Mouse (Mus musculus): Measurements from ENCODE around the gene Dapl1. TPM values are rescaled to one million over a fixed set of nuclear protein-coding genes. Genes with fewer than 3 reads are reported as not detected.

Dapl1 gene
- polyA plus RNA-seq, 1 experiment from 2014 or later = 4.9 TPM

DNA sequence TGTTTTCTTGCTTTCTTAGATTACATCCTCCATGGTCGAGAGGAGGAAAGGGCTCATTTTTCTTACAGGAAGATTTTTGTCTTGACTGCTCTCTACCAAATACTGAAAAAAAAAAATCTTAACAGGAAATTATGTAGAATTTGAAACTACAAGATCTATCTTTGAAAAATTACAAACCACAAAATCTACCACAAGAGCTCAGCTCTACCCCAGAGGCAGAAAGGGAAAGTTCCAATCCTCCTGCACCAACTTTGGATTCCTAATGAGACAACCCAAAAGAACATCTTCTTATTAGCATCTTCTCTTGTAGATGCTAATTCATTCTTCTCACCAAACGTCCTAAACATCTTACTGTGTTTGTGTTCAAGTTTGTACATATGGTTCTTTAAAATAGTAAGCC is 3.8 kb downstream of the Dapl1 start:
- no peak overlapping the region for H3K4me3 ChIP-seq (ENCODE audit: low read length)
- WGBS = 69% methylated on average over 2 of the region's 2 CpGs
- H3K27ac ChIP-seq (ENCODE audit: low read depth, low read length) = no peak overlapping the region
- no peaks in the 10 kb centered on the region for H3K36me3 ChIP-seq (ENCODE audit: control insufficient read depth, insufficient read depth, low read length)
- H3K4me1 ChIP-seq (ENCODE audit: control insufficient read depth, insufficient read depth, low read length) = peaks cover 14% of the 10 kb centered on the region; the same call in 1 of the 2 replicates
- no peak for ATAC-seq (ENCODE audit: low FRiP score, low TSS enrichment)
- H3K27me3 ChIP-seq (ENCODE audit: control insufficient read depth, insufficient read depth, low read length) = no peaks in the 10 kb centered on the region
- H3K4me2 ChIP-seq (replicated peaks; ENCODE audit: low read depth, low read length) = no peak overlapping the region
- no peaks in the 10 kb centered on the region for H3K9me3 ChIP-seq (ENCODE audit: control insufficient read depth, low read length)
- H3K9ac ChIP-seq (ENCODE audit: low read depth, low read length) = no peak overlapping the region

DNA sequence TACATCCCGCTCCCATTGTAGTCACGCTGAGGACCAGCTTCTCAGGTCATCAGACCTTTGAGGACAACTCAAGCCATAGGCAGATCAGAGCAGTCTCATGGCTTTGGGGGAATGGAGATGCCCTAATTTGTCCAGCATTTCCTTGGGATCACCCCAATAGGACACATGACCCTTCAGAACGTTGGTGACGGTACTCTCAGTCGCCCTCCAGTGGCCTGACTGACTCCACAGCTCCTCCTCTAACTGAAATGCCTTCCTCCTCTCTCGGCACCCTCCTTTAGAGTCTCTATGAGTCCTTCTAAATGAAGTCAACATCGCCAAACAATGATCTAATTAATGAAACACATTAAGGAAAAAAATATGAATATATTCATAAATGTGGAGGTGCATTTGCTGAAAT is 5.9 kb downstream of the Dapl1 start:
- Histone ChIP-seq H3K27ac (ENCODE audit: low read depth, low read length) (no peak overlapping the region), H3K36me3 (ENCODE audit: control insufficient read depth, insufficient read depth, low read length) (no peaks in the 10 kb centered on the region), H3K4me1 (ENCODE audit: control insufficient read depth, insufficient read depth, low read length) (peaks cover 10% of the 10 kb centered on the region; the same call in 1 of the 2 replicates), H3K9me3 (ENCODE audit: control insufficient read depth, low read length) (no peaks in the 10 kb centered on the region), H3K4me3 (ENCODE audit: low read length) (no peak overlapping the region), H3K9ac (ENCODE audit: low read depth, low read length) (no peak overlapping the region), H3K27me3 (ENCODE audit: control insufficient read depth, insufficient read depth, low read length) (no peaks in the 10 kb centered on the region), H3K4me2 (replicated peaks; ENCODE audit: low read depth, low read length) (no peak overlapping the region)
- ATAC-seq (ENCODE audit: low FRiP score, low TSS enrichment) = no peak
- WGBS = 81% methylated on average over 7 of the region's 7 CpGs

- Histone ChIP-seq H3K9ac (ENCODE audit: low read depth, low read length) (no peak overlapping the region), H3K36me3 (ENCODE audit: control insufficient read depth, insufficient read depth, low read length) (no peaks in the 10 kb centered on the region), H3K4me1 (ENCODE audit: control insufficient read depth, insufficient read depth, low read length) (peaks cover 9% of the 10 kb centered on the region; the same call in 1 of the 2 replicates), H3K9me3 (ENCODE audit: control insufficient read depth, low read length) (no peaks in the 10 kb centered on the region), H3K27me3 (ENCODE audit: control insufficient read depth, insufficient read depth, low read length) (no peaks in the 10 kb centered on the region), H3K27ac (ENCODE audit: low read depth, low read length) (no peak overlapping the region), H3K4me3 (ENCODE audit: low read length) (no peak overlapping the region), H3K4me2 (replicated peaks; ENCODE audit: low read depth, low read length) (no peak overlapping the region)
- 41% methylated on average over 13 of the region's 13 CpGs for WGBS
- no peak for ATAC-seq (ENCODE audit: low FRiP score, low TSS enrichment)
Measured at GRCm38 (mm10) chr2:59493445-59494085, 9.1 kb downstream of the Dapl1 start.

- H3K4me2 ChIP-seq (replicated peaks; ENCODE audit: low read depth, low read length) = no peak overlapping the region
- no peak for ATAC-seq (ENCODE audit: low FRiP score, low TSS enrichment)
Measured at GRCm38 (mm10) chr2:59499146-59499545, 14.7 kb downstream of the Dapl1 start.

DNA sequence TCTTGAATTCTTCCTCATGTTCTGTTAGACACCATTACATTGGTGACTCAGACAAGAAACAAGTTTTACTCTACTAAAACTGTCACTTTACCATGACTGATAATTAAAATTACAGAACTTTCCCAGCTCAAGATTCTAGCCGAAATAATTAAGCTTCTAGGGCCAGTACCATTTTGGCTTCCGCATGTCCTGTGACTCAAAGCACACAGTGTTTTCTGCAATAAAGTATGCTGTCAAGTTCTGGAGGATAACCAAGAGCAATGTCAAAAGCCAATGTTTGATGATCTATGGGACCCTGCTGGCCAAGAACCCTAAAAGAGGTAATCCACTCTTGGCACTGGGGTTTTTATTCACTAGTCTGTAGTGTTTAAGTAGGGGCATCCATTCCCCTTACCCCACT is 15.3 kb downstream of the Dapl1 start:
- H3K27ac ChIP-seq (ENCODE audit: low read depth, low read length) = no peak overlapping the region
- no peaks in the 10 kb centered on the region for H3K27me3 ChIP-seq (ENCODE audit: control insufficient read depth, insufficient read depth, low read length)
- H3K9ac ChIP-seq (ENCODE audit: low read depth, low read length) = no peak overlapping the region
- WGBS = 53% methylated on average over 2 of the region's 2 CpGs
- no peak overlapping the region for H3K4me3 ChIP-seq (ENCODE audit: low read length)
- no peaks in the 10 kb centered on the region for H3K36me3 ChIP-seq (ENCODE audit: control insufficient read depth, insufficient read depth, low read length)
- H3K4me1 ChIP-seq (ENCODE audit: control insufficient read depth, insufficient read depth, low read length) = peaks cover 13% of the 10 kb centered on the region; the same call in 1 of the 2 replicates
- no peak overlapping the region for H3K4me2 ChIP-seq (replicated peaks; ENCODE audit: low read depth, low read length)
- no peaks in the 10 kb centered on the region for H3K9me3 ChIP-seq (ENCODE audit: control insufficient read depth, low read length)
- ATAC-seq (ENCODE audit: low FRiP score, low TSS enrichment) = no peak

More at GRCm38 (mm10) chr2:59499146-59499545, 14.7 kb downstream of the Dapl1 start:
- Histone ChIP-seq H3K4me1 (ENCODE audit: control insufficient read depth, insufficient read depth, low read length) (peaks cover 13% of the 10 kb centered on the region; the same call in 1 of the 2 replicates), H3K9ac (ENCODE audit: low read depth, low read length) (no peak overlapping the region), H3K27me3 (ENCODE audit: control insufficient read depth, insufficient read depth, low read length) (no peaks in the 10 kb centered on the region), H3K9me3 (ENCODE audit: control insufficient read depth, low read length) (no peaks in the 10 kb centered on the region), H3K27ac (ENCODE audit: low read depth, low read length) (no peak overlapping the region), H3K36me3 (ENCODE audit: control insufficient read depth, insufficient read depth, low read length) (no peaks in the 10 kb centered on the region), H3K4me3 (ENCODE audit: low read length) (no peak overlapping the region)
- WGBS = 79% methylated on average over 8 of the region's 8 CpGs

DNA sequence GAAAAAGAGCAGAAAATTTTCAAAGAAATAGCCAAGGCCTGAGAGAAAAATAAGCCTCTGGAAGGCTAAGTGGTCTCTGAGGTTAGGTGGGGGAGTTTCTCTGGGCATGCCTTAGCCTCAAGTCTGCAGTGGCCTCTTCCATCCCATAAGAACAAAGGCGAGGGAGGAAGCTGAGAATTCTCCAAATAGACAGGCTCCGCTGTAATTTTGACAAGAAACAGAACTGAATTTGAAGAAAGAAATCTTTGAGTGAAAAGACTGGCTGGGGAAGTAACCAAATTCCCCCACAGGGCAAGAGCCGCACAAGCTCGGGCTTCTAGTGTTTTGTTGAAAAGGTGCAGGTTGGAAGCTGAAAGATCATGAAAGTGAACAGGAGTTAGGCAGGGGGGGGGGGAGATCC is 24.6 kb downstream of the Dapl1 start:
- Histone ChIP-seq H3K4me3 (ENCODE audit: low read length) (no peak overlapping the region), H3K27ac (ENCODE audit: low read depth, low read length) (no peak overlapping the region), H3K27me3 (ENCODE audit: control insufficient read depth, insufficient read depth, low read length) (no peaks in the 10 kb centered on the region), H3K4me2 (replicated peaks; ENCODE audit: low read depth, low read length) (no peak overlapping the region), H3K9me3 (ENCODE audit: control insufficient read depth, low read length) (0 out of 2 replicates have a peak, but pooled peaks cover 2% of the 10 kb centered on the region), H3K9ac (ENCODE audit: low read depth, low read length) (no peak overlapping the region), H3K4me1 (ENCODE audit: control insufficient read depth, insufficient read depth, low read length) (peaks cover 5% of the 10 kb centered on the region; the same call in 1 of the 2 replicates), H3K36me3 (ENCODE audit: control insufficient read depth, insufficient read depth, low read length) (no peaks in the 10 kb centered on the region)
- ATAC-seq (ENCODE audit: low FRiP score, low TSS enrichment) = no peak
- 64% methylated on average over 4 of the region's 4 CpGs for WGBS

- 0 out of 2 replicates have a peak, but pooled peaks cover 2% of the 10 kb centered on the region for H3K9me3 ChIP-seq (ENCODE audit: control insufficient read depth, low read length)
- H3K4me1 ChIP-seq (ENCODE audit: control insufficient read depth, insufficient read depth, low read length) = peaks cover 5% of the 10 kb centered on the region; the same call in 1 of the 2 replicates
- no peak overlapping the region for H3K27ac ChIP-seq (ENCODE audit: low read depth, low read length)
- WGBS = 48% methylated on average over 9 of the region's 9 CpGs
- ATAC-seq (ENCODE audit: low FRiP score, low TSS enrichment) = peak; percentile 55; the same call in 1 of the 2 replicates
- H3K9ac ChIP-seq (ENCODE audit: low read depth, low read length) = no peak overlapping the region
- no peaks in the 10 kb centered on the region for H3K27me3 ChIP-seq (ENCODE audit: control insufficient read depth, insufficient read depth, low read length)
- no peak overlapping the region for H3K4me3 ChIP-seq (ENCODE audit: low read length)
- H3K36me3 ChIP-seq (ENCODE audit: control insufficient read depth, insufficient read depth, low read length) = no peaks in the 10 kb centered on the region
- no peak overlapping the region for H3K4me2 ChIP-seq (replicated peaks; ENCODE audit: low read depth, low read length)
Measured at GRCm38 (mm10) chr2:59510416-59510815, 26.0 kb downstream of the Dapl1 start.

DNA sequence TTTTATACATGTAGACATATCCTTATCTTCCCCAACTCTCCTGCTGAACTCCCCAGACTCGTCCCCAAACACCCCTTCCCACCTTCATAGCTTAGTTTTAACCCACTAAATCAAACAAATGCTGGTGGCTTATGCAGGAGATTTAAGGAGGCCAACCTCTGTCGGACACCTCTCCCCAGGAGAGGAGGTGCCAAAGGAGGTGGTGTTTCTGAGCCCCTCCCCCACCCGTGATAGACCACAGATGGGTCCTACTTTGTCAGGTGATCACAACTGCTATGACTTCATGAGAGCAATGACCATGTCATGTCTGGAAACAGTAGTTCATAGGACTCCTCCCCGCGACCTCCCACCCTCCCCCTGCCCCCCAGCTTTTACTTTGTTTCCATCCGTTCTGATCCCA is 26.4 kb downstream of the Dapl1 start:
- Histone ChIP-seq H3K4me1 (ENCODE audit: control insufficient read depth, insufficient read depth, low read length) (peaks cover 5% of the 10 kb centered on the region; the same call in 1 of the 2 replicates), H3K27ac (ENCODE audit: low read depth, low read length) (no peak overlapping the region), H3K27me3 (ENCODE audit: control insufficient read depth, insufficient read depth, low read length) (no peaks in the 10 kb centered on the region), H3K4me2 (replicated peaks; ENCODE audit: low read depth, low read length) (no peak overlapping the region), H3K36me3 (ENCODE audit: control insufficient read depth, insufficient read depth, low read length) (no peaks in the 10 kb centered on the region), H3K4me3 (ENCODE audit: low read length) (no peak overlapping the region), H3K9ac (ENCODE audit: low read depth, low read length) (no peak overlapping the region), H3K9me3 (ENCODE audit: control insufficient read depth, low read length) (0 out of 2 replicates have a peak, but pooled peaks cover 2% of the 10 kb centered on the region)
- 59% methylated on average over 6 of the region's 6 CpGs for WGBS
- no peak for ATAC-seq (ENCODE audit: low FRiP score, low TSS enrichment)

DNA sequence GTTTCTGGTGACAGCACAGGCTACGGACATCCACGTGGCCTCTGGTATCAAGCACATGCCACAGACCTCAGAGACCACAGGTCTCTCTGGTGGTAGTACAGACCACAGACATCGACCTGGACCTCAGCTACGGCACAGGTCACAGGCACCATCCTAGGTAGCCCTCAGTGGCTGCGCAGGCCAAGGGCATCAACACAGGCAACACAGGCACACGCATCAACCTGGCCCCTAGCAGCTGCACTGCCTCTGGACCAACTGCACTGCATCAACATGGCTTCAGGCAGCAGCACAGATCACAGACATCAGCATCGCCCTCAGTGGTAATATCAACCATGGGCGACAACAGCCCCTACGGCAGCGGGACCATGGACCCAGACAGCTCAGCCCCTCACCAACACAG is 36.2 kb downstream of the Dapl1 start:
- no peak overlapping the region for H3K9ac ChIP-seq (ENCODE audit: low read depth, low read length)
- H3K27me3 ChIP-seq (ENCODE audit: control insufficient read depth, insufficient read depth, low read length) = no peaks in the 10 kb centered on the region
- peaks cover 10% of the 10 kb centered on the region; the same call in 1 of the 2 replicates for H3K4me1 ChIP-seq (ENCODE audit: control insufficient read depth, insufficient read depth, low read length)
- H3K9me3 ChIP-seq (ENCODE audit: control insufficient read depth, low read length) = no peaks in the 10 kb centered on the region
- H3K4me3 ChIP-seq (ENCODE audit: low read length) = no peak overlapping the region
- 93% methylated on average over 10 of the region's 10 CpGs for WGBS
- H3K36me3 ChIP-seq (ENCODE audit: control insufficient read depth, insufficient read depth, low read length) = no peaks in the 10 kb centered on the region
- H3K4me2 ChIP-seq (replicated peaks; ENCODE audit: low read depth, low read length) = no peak overlapping the region
- ATAC-seq (ENCODE audit: low FRiP score, low TSS enrichment) = no peak
- H3K27ac ChIP-seq (ENCODE audit: low read depth, low read length) = no peak overlapping the region

All from kidney, embryonic 14.5 days (tissue).